Mouse (Mus musculus) kidney, adult 8-10 months (tissue): ENCODE measurements at regions not wholly inside any gene's neighbourhood (a gene's known extent, or its start where the extent isn't known, plus 50 kb on each side); places are given as distances from the start of the nearest gene placed in this dataset.

Experiments used
- DNase-seq, 2 experiments: peaks; one replicate each; pipeline ENCODE4 v3.0.0; 2022

- DNase-seq, result no peak
Observed at GRCm38 (mm10) chr5:111789904-111790303, 56.2 kb downstream of the Gm26897 start.

- DNase-seq, result no peak
Observed at GRCm38 (mm10) chr5:111790527-111790926, 56.8 kb downstream of the Gm26897 start.

GRCm38 (mm10) chr5:111791089-111791561 lies 57.4 kb downstream of the Gm26897 start:
- no peak for DNase-seq

- no peak for DNase-seq
Observed at GRCm38 (mm10) chr5:111792746-111793145, 59.0 kb downstream of the Gm26897 start.

- DNase-seq, result no peak
Observed at GRCm38 (mm10) chr5:111793178-111793577, 59.5 kb downstream of the Gm26897 start.

GRCm38 (mm10) chr5:111796889-111797288 lies 63.2 kb downstream of the Gm26897 start:
- no peak for DNase-seq

- DNase-seq, result peak; percentile 32 to 57
Observed at GRCm38 (mm10) chr5:111799700-111800311, 66.1 kb downstream of the Gm26897 start.

GRCm38 (mm10) chr5:111800511-111800910 lies 66.8 kb downstream of the Gm26897 start:
- no peak for DNase-seq

- DNase-seq, result no peak
Observed at GRCm38 (mm10) chr5:111801051-111801450, 67.3 kb downstream of the Gm26897 start.

- no peak for DNase-seq
Observed at GRCm38 (mm10) chr5:111804542-111804941, 70.8 kb downstream of the Gm26897 start.

- no peak for DNase-seq
Observed at GRCm38 (mm10) chr5:111805150-111805549, 71.4 kb downstream of the Gm26897 start.

- DNase-seq, result no peak
Observed at GRCm38 (mm10) chr5:111805761-111806191, 72.1 kb downstream of the Gm26897 start.

- no peak for DNase-seq
Observed at GRCm38 (mm10) chr5:111810079-111810808, 76.5 kb downstream of the Gm26897 start.

- DNase-seq, result no peak
Observed at GRCm38 (mm10) chr5:111812581-111812980, 78.9 kb downstream of the Gm26897 start.

GRCm38 (mm10) chr5:111813090-111813753 lies 79.5 kb downstream of the Gm26897 start:
- DNase-seq, result no peak

GRCm38 (mm10) chr5:111814893-111815760 lies 81.4 kb downstream of the Gm26897 start:
- DNase-seq, result no peak

- DNase-seq, result no peak
Observed at GRCm38 (mm10) chr5:111820963-111821362, 87.2 kb downstream of the Gm26897 start.

- no peak for DNase-seq
Observed at GRCm38 (mm10) chr5:111822882-111823281, 89.2 kb downstream of the Gm26897 start.

GRCm38 (mm10) chr5:111823420-111823819 lies 89.7 kb downstream of the Gm26897 start:
- DNase-seq, result no peak

- no peak for DNase-seq
Observed at GRCm38 (mm10) chr5:111823842-111824241, 90.1 kb downstream of the Gm26897 start.

GRCm38 (mm10) chr5:111824600-111825130 lies 90.9 kb downstream of the Gm26897 start:
- DNase-seq, result no peak

- DNase-seq, result no peak
Observed at GRCm38 (mm10) chr5:111829891-111830290, 96.2 kb downstream of the Gm26897 start.
